Mouse (Mus musculus) left cerebral cortex, postnatal 25 days (tissue): ENCODE data around the gene Alb. TPM values are rescaled to one million over a fixed set of nuclear protein-coding genes. Genes with fewer than 3 reads are reported as not detected.

ENCODE experiments used
- DNase-seq, 2 experiments: peaks; one replicate each; pipeline ENCODE4 v3.0.0; 2022; ENCODE audit warnings: low spot score in 2 of 2, mixed read lengths in 1 of 2
- intact Hi-C: fragments of 180-260 bp; cut with DNase I; formaldehyde crosslinking; loops from one replicate; pipeline ENCODE4 v1.15.1; 2025
- total RNA-seq, 2 experiments: library from RNA; stranded (reverse); gene quantifications; 2 replicates each; pipeline ENCODE4 v1.2.3; 2021

Alb gene
- total RNA-seq, 2 experiments from 2014 or later, result not detected

DNA sequence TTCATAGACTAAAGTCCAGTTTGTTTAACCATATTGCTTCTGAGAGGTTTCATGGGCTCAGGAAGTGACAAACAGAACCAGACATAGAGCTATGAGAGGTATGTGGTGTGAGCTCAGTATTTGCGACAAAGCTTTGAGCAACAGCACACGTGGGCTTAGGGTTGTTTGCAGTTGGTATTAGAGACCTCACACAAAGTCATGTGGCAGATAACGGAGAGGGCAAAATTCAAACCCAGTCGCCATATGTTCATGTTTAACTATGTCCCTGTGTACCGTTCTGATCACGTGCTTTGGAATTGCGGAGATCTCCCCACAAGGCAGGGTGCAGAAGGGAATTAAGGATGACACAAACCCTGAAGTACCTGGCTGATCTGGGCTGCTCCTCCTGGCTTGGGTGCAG, 27.6 kb downstream of the Alb start:
- no peak for DNase-seq
- intact Hi-C loops, result no loop called here

DNA sequence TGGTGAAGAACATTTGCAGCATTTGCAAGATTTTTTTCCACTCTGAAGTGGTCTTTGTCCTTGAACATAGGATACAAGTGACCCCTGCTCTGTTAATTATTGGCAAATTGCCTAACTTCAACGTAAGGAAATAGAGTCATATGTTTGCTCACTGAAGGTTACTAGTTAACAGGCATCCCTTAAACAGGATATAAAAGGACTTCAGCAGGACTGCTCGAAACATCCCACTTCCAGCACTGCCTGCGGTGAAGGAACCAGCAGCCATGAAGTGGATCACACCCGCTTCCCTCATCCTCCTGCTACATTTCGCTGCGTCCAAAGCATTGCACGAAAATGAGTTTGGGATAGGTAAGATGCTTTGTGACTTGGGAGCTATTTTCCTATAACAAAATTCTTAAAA, 29.8 kb downstream of the Alb start, which contains the start of gene Afp:
TSS of gene Afp (plus strand) at position 220 of the 400 bp plus-strand sequence.
- no peak for DNase-seq
- intact Hi-C loops, result no loop called here

DNA sequence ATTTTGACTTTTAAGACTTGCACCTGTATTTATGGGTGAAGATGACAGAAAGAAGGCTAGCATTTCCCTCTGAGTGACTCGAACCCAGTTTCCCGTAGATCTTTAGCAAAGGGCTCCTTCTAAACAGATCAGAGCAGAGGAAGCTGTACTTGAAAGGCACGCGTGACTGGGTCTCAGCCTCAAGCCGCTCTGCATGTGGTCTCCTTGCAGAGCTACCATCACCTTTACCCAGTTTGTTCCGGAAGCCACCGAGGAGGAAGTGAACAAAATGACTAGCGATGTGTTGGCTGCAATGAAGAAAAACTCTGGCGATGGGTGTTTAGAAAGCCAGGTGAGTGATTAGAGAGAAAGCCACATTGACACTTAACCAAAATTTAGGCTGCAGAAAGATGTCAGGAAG, 31.7 kb downstream of the Alb start:
- intact Hi-C loops, result no loop called here
- DNase-seq, result no peak

DNA sequence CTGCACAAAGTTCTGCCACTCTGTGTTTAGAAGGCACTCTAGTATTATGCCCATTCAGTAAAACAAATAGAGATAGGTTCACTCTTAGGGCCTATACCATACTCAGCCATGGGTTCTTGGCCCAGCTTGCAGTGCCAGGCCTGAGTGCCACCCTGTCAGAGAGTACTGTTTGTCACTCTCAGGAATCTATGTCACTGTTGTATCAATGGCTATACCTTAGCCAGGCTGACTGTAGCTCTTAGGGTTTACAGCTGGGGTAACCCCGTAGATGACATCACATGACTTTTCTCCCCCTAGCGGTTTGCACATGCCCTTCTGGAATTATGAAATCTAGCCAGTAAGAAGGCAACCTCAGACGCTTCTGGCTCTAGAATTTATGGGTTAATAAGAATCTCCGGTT, 33.6 kb downstream of the Alb start:
- no peak for DNase-seq
- intact Hi-C loops, result no loop called here

DNA sequence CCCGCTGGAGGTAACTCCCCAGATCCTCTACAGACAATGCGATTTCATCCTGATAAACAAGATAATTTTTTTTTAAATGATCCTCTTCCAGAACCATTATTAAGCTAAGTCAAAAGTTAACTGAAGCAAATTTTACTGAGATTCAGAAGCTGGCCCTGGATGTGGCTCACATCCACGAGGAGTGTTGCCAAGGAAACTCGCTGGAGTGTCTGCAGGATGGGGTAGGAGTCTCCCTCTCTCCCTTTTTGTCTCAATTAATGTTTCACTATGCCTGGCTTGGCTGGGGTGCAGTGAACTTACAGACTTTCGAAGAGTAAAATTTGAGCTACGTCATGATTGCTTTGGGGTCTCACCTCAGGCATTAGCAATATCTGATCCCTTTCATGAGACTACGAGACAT, 38.8 kb downstream of the Alb start:
- intact Hi-C loops, result no loop called here
- DNase-seq, result peak; percentile 31 to 46

DNA sequence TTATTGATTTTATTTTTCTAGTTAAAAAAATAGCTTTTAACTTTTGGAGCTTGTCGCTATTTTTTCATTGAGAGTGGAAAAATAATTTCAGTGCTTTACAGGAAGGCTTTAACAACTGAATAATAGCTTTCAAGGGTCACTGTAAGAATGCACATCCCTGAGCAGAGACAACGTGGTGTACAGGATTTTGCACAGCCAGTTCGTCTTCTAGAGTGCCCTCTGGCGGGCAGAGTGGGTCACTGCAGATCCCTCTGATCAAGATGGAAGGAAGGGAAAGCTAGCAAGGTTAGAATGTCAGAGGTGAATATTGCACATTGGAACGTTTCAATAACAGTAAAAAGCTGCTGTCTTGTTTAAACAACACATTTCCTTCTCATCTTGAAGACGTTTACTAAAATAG, 40.0 kb downstream of the Alb start:
- peak; percentile 73 to 85 for DNase-seq
- intact Hi-C loops, result loop anchor here (1.0 to 10.0 kb wide), 4 partner anchors 87 to 297 kb away; no protein-coding TSS in a partner anchor

DNA sequence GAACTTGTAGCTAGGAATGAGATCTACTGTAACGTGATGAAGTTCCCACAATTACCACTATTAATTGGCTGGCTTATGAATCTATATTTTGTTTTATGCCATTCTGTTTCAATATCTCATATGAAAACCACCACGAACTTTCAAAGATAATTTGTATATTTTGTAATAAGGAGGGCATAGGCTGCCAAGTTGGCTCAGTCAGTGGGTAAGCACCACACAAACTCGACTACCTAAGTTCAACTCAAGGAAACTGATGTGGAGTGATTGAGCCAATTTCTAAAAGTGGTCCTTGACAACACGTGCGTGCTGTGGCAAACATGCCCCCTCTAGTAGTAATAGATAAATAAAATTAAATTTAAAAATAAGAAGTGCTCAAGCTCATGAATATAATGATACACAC, 41.1 kb downstream of the Alb start:
- intact Hi-C loops, result loop anchor here (5.0 to 10.0 kb wide), 2 partner anchors 86 to 153 kb away; no protein-coding TSS in a partner anchor
- no peak for DNase-seq

DNA sequence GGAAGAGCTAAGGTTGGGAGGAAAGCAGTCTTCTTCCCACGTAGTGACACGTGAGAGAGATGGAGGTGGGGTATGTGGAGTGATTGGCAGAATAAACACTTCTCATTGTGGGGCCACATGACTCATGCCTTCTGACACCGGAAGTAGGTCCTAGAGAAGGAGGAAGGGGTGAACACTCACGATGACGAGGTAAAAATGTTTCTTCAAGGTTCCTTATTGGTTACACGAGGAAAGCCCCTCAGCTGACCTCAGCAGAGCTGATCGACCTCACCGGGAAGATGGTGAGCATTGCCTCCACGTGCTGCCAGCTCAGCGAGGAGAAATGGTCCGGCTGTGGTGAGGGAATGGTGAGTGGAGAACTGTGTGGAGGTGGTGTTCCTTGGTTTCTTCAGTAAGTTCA, 44.0 kb downstream of the Alb start:
- intact Hi-C loops, result loop anchor here (5.0 to 10.0 kb wide), 2 partner anchors 83 to 150 kb away; no protein-coding TSS in a partner anchor

DNA sequence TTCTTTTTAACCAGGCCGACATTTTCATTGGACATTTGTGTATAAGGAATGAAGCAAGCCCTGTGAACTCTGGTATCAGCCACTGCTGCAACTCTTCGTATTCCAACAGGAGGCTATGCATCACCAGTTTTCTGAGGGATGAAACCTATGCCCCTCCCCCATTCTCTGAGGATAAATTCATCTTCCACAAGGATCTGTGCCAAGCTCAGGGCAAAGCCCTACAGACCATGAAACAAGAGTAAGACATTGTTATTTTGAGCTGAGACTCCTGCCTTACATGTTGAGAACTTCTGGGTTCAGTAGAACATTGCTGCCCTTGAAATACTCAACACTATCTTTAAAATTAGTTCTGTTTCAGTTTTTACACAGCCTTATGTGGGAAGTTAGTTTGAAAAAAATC, 45.8 kb downstream of the Alb start:
- intact Hi-C loops, result loop anchor here (10.0 kb wide), 1 partner anchor 148 kb away; no protein-coding TSS in a partner anchor
- peak in 1 of 2 experiments; percentile 13 for DNase-seq

More for the DNA sequence above, 44.0 kb downstream of the Alb start:
- DNase-seq, result no peak

DNA sequence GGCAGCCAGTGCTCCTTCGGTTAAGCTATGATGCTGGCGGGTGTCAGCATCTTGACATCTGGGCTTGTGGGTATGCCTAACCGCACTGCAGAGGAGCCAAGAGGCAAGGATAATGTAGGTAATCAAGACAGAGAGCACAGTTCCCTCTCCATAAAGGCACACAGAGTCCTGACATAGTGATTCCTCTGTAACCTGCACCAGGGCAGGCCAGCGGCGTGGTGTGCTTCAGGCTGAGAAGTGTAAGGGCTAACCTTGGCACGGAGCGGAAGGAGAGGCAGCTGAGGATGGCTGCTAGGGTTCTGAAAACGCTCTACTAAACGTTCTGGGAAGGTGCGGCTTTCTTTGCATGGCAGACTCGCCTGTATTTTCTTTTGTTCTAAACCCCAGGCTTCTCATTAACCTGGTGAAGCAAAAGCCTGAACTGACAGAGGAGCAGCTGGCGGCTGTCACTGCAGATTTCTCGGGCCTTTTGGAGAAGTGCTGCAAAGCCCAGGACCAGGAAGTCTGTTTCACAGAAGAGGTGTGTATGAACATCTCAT, 46.8 kb downstream of the Alb start:
- intact Hi-C loops, result loop anchor here (10.0 kb wide), 1 partner anchor 147 kb away; no protein-coding TSS in a partner anchor
- DNase-seq, result no peak

DNA sequence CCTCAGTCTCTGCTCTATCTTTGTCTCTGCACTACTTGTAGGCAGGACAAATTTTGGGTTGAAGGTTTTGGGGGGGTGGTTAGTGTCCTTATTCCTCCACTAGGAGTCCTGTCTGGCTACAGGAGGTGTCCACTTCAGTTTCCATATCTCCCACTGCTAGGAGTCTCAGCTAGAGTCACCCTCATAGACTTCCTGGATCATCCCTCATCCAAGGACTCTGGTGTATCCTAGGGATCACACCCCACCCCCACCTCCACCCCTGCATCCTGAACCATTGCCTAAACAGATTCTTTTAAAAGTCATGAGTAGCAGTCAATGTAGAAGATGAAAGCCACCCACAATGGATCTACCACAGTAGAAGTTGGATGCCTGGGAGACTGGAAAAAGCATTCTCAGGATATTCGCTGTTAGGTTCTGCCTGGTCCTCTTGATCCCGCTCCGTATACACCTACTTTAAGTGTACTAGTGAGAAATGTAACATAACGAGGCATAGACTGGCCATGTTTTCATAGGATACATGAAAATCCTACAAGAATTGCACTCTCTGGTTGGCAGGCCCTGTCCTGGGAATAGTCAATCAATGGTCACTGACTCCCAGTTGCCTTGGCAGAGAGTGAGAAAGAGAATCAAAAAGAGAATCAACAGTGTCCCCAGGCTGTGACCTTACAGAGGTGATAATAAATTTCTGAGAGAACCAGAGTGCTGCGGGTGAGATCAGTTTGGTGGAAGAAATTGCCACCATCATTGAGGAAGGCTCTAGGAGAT, 49.3 kb downstream of the Alb start:
- intact Hi-C loops, result loop anchor here (10.0 kb wide), 1 partner anchor 145 kb away; no protein-coding TSS in a partner anchor
- DNase-seq, result no peak

DNA sequence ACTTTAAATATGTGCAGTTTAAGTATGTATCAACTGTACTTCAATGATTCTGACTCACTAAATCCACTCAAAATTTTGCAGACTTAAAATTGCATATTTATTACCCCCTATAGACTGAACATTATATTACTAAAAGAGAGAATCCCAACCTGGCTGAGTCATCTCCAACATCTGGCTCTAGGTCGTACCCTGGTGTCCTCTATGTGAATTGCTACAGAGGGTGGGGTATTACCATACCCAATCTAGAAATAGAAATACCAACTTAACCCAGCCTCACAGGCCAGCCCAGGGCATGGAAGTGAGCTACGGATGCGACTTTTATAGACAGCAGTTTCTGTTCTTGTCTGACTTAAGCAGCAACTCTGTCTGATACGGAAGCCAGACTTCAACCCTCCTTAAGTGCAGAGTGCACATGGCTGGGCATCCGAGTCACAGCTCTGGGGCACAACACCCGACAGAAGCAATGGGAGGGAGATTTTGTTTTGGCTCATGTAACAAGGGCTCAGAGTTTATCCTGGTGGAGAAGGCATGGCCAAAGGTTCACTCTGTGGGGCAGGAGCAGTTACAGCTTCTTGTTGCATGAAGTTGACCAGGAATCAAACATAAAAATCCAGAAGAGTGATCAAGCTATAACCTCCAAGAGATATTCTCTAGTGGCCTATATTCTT, 51.7 kb downstream of the Alb start:
- DNase-seq, result peak; percentile 4 to 25

DNA sequence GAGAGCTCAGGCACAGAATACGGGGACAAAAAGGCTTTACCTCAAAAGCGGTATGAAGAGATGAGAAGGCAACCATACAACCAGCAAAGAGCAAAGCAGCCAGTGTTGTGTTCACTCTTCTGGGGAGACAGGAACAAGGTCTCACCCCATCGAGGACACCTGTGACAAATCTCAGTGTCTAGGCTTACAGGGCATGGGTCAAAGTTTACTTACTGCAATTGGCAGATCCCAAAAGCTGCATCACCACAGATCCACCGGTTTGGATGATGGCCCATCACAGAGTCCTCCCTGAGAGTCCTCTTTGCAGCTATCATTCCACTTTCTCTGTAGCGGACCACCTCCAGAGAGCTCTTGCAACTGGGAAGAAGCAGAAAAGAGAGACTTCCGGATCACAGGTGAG, 54.9 kb downstream of the Alb start:
- no peak for DNase-seq
- intact Hi-C loops, result no loop called here

More for the DNA sequence above, 51.7 kb downstream of the Alb start:
- intact Hi-C loops, result no loop called here

DNA sequence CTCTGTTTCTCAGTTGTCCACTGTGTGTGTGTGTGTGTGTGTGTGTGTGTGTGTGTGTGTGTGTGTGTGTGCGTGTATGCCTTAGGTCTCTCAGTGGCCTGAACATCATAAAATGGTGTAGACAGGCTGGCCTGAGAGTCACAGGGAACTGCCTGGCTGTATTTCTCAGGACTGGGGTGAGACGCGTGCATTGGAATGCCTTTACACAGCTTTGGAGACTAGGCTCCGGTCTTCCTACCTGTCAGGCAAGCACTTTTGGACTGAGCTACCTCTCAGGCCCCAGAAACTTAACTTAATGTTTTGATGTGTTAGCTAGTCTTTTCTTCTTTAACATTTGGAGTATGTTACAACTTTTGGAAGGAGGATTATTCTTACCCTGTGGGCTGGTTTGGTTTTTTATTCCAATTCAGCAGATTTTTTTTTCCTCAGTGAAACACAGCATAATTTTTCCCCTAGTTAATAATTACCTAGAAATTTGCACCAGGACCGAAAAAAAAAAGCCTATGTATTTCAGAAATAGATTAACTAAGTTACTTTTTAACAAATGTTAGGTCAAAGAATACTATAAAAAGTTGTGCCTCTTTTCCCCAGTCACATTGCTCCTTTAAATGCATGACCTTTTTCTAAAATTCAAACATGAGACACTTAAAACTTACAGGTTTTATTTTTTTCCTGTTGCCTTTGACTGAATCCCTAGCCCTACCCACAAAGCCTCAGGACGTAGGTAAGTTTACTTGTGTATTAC, 57.8 kb downstream of the Alb start, which contains the start of gene Afm:
TSS of gene Afm (plus strand) at position 577 of the 745 bp plus-strand sequence.
- DNase-seq, result no peak
- intact Hi-C loops, result no loop called here

Other genes starting within 250 kb of the Alb start
- gene Cox18, start 236.9 kb upstream of the Alb start, total RNA-seq, result 10 to 100 TPM; 22.9 to 24.6 TPM
- 100 to 1,000 TPM; 110 to 117 TPM for gene Ankrd17, start 94.3 kb upstream of the Alb start, total RNA-seq
- 1 to 10 TPM; 1.6 to 1.7 TPM for gene Gm9958, start 93.7 kb upstream of the Alb start, total RNA-seq
- not detected for gene Afp, start 29.8 kb downstream of the Alb start, total RNA-seq
- not detected for gene Afm, start 58.0 kb downstream of the Alb start, total RNA-seq
- under 1 TPM in 1 of 2 experiments, not detected in 1; 0.37 TPM for gene 5830473C10Rik, start 100.2 kb downstream of the Alb start, total RNA-seq
- 1 to 10 TPM in 1 of 2 experiments, under 1 TPM in 1; 0.82 to 1.3 TPM for gene Rassf6, start 179.8 kb downstream of the Alb start, total RNA-seq